Mouse (Mus musculus) limb, embryonic 15.5 days (tissue): ENCODE data around the gene Cd80. TPM values are rescaled to one million over a fixed set of nuclear protein-coding genes. Genes with fewer than 3 reads are reported as not detected.

Source experiments
- ATAC-seq: fragments of 200-750 bp; cut with Nextera tagmentation; 2 replicates; pipeline ENCODE4 v1.8.0; 2017; ENCODE audit warnings: low read depth, moderate TSS enrichment; ENCODE audit not compliant: insufficient number of reproducible peaks, low FRiP score, low TSS enrichment
- H3K27ac ChIP-seq: fragments of 300-500 bp; sonication (generic); 2 replicates; pipeline ENCODE4 v1.5.1; 2015; ENCODE audit warnings: moderate library complexity, mild to moderate bottlenecking, inconsistent platforms
- H3K27me3 ChIP-seq: fragments of 300-500 bp; sonication (generic); 2 replicates; pipeline ENCODE4 v1.6.1; 2015; ENCODE audit warnings: inconsistent platforms
- H3K36me3 ChIP-seq: fragments of 300-500 bp; sonication (generic); 2 replicates; pipeline ENCODE4 v1.6.1; 2015; ENCODE audit warnings: inconsistent platforms
- H3K4me1 ChIP-seq: fragments of 300-500 bp; sonication (generic); 2 replicates; pipeline ENCODE4 v1.6.1; 2015; ENCODE audit warnings: inconsistent platforms
- H3K4me2 ChIP-seq: fragments of 300-500 bp; sonication (generic); 2 replicates; pipeline ENCODE4 v1.6.1; 2015; ENCODE audit warnings: mild to moderate bottlenecking, inconsistent platforms
- H3K4me3 ChIP-seq: fragments of 300-500 bp; sonication (generic); 2 replicates; pipeline ENCODE4 v1.5.1; 2015; ENCODE audit warnings: mild to moderate bottlenecking, inconsistent platforms
- H3K9ac ChIP-seq: fragments of 300-500 bp; sonication (generic); 2 replicates; pipeline ENCODE4 v1.6.1; 2015; ENCODE audit warnings: inconsistent platforms
- H3K9me3 ChIP-seq: fragments of 300-500 bp; sonication (generic); 2 replicates; pipeline ENCODE4 v1.6.1; 2016; ENCODE audit warnings: inconsistent platforms
- WGBS: fragments of 180-500 bp; shearing (Covaris S2); methylation state at CpG from one replicate; pipeline ENCODE4 v1.1.7; 2015; 5-methylcytosine and 5-hydroxymethylcytosine counted together
- polyA plus RNA-seq: library from polyadenylated mRNA; unstranded; fragments of >200 nt; fragmentation: Nextera tagmentation; extraction: Ambion mirVana; gene quantifications from 2 replicates; pipeline ENCODE4 v1.2.1, GENCODE M21; 2015

Gene Cd80
- polyA plus RNA-seq, 1 experiment from 2014 or later, result 0.35 TPM

DNA sequence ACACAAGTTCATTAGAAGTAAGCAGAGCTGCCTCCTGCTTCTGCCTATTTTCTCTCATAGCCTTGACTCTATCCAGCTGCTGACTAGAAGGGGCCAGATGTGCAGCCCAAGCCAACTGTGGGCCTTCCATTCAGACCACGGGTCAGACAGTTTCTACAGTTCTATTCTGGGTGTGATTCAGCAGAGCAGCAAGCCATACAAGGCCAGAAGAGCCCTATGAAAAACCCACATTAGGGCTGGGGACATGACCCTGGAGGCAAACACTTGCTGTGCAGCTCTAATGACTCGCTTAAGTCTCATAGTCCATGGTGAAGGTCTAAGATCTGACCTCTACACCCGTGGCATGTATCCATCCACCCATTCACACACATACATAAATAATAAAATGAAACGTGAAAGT lies 10.7 kb downstream of the Cd80 start:
- H3K4me1 ChIP-seq, result no peaks in the 10 kb centered on the region

DNA sequence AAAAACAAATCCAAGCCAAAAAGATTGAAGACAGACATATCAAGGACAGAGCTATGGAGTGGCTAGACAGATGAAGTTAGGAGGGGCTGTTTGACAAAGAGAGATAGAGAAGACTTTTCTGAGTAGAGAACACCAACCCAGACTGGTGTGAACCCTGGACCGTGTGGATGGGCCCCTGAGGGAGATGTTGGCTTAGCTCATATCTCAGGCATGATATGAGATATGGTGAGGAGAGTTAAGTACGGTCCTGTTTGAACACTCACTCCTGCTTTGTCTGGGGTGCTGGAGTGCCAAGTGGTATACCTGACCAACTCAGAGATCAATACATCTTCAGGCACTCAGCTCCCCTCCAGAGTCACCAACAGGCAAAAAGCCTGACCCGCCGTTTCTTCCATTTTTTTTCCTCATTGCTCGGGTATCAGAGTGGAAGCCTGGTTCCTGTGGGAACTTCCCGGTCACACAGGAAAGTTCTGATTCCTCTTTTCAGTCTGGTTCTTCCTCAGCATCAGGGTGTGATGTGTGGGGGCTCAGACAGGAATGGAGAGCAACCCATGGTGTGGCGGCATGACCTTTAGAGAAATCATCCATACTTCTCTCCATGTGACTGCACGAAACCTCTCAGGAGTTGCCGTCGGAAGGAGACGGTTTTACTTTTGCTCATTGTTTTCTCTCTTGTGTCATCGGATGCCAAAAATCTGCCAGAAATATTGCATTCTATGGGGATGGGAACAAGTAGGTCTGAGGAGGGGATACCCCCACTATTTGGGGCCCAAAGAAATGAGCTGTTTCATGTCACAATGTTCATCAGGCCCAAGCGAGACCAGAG lies 11.9 kb downstream of the Cd80 start:
- Histone ChIP-seq H3K9ac (no peak overlapping the region), H3K9me3 (no peaks in the 10 kb centered on the region), H3K4me2 (no peak overlapping the region), H3K4me3 (no peak overlapping the region), H3K36me3 (no peaks in the 10 kb centered on the region), H3K27ac (no peak overlapping the region), H3K27me3 (no peaks in the 10 kb centered on the region), H3K4me1 (no peaks in the 10 kb centered on the region)
- no peak for ATAC-seq
- 83% methylated on average over 13 of the region's 13 CpGs for WGBS

More for the DNA sequence above, 10.7 kb downstream of the Cd80 start:
- H3K27ac ChIP-seq, result no peak overlapping the region
- H3K9ac ChIP-seq, result no peak overlapping the region
- no peak overlapping the region for H3K4me2 ChIP-seq
- no peaks in the 10 kb centered on the region for H3K36me3 ChIP-seq
- no peak for ATAC-seq
- 77% methylated on average over 4 of the region's 4 CpGs for WGBS
- no peaks in the 10 kb centered on the region for H3K27me3 ChIP-seq
- no peaks in the 10 kb centered on the region for H3K9me3 ChIP-seq
- H3K4me3 ChIP-seq, result no peak overlapping the region

DNA sequence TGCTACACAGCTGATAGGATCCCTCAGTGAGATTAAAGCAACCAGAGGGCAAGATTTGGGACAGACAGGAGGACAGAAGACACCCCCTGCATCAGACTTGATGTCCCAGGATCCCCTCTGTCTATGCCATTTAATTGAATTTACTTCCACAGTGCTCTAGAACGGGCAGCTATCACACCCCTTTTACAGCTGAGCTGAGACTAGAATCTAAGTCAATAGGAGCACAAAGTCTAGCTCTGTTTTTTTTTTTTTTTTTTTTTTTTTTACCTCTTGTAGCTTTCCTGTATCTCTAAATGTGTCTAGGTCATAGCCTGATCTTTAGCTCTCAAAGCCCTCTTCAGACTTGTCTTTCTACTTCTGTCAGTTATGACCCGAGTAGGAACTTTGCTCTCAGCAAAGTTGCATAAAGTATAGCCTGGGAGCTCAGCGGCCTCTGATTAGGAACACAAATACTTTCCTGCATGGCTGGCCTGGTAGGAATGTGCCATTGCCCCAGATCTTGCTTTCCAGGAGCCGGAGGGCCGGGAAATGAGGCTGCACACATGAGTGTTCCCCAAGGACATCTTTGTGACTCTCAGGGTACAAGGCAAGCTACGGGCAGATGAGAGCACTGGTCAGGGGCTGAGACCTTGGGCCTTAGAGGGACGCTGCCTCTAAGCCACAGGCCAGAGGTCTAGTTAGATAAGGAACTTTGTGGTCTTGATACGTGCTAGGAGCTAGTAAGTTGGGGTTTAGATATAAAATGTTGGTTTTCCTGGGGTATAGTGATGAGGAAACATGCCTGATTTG lies 12.8 kb downstream of the Cd80 start:
- no peak overlapping the region for H3K9ac ChIP-seq
- ATAC-seq, result no peak
- no peaks in the 10 kb centered on the region for H3K4me1 ChIP-seq
- no peaks in the 10 kb centered on the region for H3K36me3 ChIP-seq
- H3K4me3 ChIP-seq, result no peak overlapping the region
- H3K9me3 ChIP-seq, result no peaks in the 10 kb centered on the region
- H3K4me2 ChIP-seq, result no peak overlapping the region
- H3K27ac ChIP-seq, result no peak overlapping the region
- no peaks in the 10 kb centered on the region for H3K27me3 ChIP-seq
- 73% methylated on average over 8 of the region's 8 CpGs for WGBS

GRCm38 (mm10) chr16:38468706-38469018 lies 13.3 kb downstream of the Cd80 start:
- no peak overlapping the region for H3K9ac ChIP-seq
- H3K27ac ChIP-seq, result no peak overlapping the region
- no peaks in the 10 kb centered on the region for H3K4me1 ChIP-seq
- no peaks in the 10 kb centered on the region for H3K9me3 ChIP-seq
- no peak overlapping the region for H3K4me3 ChIP-seq
- 35% methylated on average over 3 of the region's 3 CpGs for WGBS
- no peak for ATAC-seq
- no peak overlapping the region for H3K4me2 ChIP-seq
- no peaks in the 10 kb centered on the region for H3K36me3 ChIP-seq
- H3K27me3 ChIP-seq, result no peaks in the 10 kb centered on the region

GRCm38 (mm10) chr16:38469437-38469836 lies 14.1 kb downstream of the Cd80 start:
- Histone ChIP-seq H3K27me3 (no peaks in the 10 kb centered on the region), H3K4me2 (no peak overlapping the region), H3K4me3 (no peak overlapping the region), H3K4me1 (no peaks in the 10 kb centered on the region), H3K9ac (no peak overlapping the region), H3K27ac (no peak overlapping the region), H3K9me3 (no peaks in the 10 kb centered on the region), H3K36me3 (no peaks in the 10 kb centered on the region)
- ATAC-seq, result no peak
- WGBS, result 73% methylated on average over 8 of the region's 8 CpGs

DNA sequence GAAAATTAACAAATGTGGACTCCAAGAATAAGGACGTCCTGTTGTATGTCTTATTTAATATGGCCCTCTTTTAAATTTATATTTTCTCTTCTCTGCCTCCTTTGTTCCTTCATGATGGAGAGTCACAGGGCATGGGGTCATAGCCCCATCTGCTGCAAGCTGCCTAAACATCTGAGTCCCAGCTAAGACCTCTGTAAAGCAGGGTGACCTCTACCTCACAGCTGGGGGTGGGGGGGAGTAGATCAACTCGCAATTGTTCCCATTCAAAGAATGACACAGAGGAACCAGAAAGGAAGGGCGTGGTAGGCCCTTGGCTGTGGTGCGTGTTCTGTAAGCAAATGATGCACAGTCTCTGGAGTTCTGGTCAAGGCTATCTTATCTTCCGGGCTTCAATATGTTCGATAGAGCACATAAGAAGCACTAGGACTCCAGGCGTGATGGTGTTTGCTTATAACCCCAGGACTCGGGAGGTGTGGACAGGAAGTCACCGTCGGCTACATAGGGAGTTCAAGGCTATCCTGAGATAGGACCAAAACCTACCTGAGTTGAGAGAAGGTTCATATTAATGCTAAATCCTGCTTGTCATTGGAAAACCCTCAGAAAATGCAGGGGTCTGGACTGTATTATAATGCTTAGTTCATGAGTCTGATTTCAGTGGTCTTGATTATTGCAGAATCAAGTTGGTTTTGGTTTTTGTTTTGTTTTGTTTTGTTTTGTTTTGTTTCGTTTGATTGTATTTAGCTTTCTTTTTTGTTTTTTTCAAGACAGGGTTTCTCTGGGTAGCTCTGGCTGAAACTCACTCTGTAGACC lies 16.5 kb downstream of the Cd80 start:
- no peak for ATAC-seq
- H3K4me2 ChIP-seq, result no peak overlapping the region
- 84% methylated on average over 11 of the region's 11 CpGs for WGBS
- no peak overlapping the region for H3K4me3 ChIP-seq
- peaks cover 7% of the 10 kb centered on the region for H3K4me1 ChIP-seq
- H3K9me3 ChIP-seq, result no peaks in the 10 kb centered on the region
- no peak overlapping the region for H3K27ac ChIP-seq
- no peaks in the 10 kb centered on the region for H3K27me3 ChIP-seq
- no peak overlapping the region for H3K9ac ChIP-seq
- no peaks in the 10 kb centered on the region for H3K36me3 ChIP-seq

DNA sequence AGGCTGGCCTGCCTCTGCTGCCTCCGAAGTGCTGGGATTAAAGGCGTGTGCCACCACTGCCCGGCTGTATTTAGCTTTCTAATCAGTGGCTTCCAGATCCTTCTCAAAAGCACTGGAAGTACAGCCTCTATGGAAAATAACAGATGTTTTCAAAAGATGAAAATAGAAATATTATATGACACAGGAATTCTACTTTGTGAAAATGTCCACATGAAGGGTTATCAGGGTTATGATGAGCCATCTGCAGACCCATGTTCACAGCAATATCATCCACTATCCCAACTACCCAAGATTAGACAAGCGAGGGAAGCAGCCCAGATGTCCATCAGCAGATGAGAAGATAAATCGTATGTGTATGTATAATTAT lies 17.1 kb downstream of the Cd80 start:
- Histone ChIP-seq H3K4me2 (no peak overlapping the region), H3K9ac (no peak overlapping the region), H3K9me3 (no peaks in the 10 kb centered on the region), H3K27me3 (no peaks in the 10 kb centered on the region), H3K4me1 (peaks cover 12% of the 10 kb centered on the region), H3K27ac (no peak overlapping the region), H3K36me3 (no peaks in the 10 kb centered on the region), H3K4me3 (no peak overlapping the region)
- no peak for ATAC-seq
- 87% methylated on average over 5 of the region's 5 CpGs for WGBS

DNA sequence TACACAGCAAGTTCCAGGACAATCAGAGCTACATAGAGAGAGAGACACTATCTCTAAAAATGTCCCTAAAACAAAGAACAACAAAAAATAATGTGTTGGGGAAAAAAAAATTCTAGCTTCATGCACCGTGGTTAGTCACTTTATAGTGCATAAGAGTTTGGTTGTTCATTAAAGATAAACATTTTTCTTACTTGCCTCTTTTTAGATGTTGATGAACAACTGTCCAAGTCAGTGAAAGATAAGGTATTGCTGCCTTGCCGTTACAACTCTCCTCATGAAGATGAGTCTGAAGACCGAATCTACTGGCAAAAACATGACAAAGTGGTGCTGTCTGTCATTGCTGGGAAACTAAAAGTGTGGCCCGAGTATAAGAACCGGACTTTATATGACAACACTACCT lies 18.3 kb downstream of the Cd80 start:
- Histone ChIP-seq H3K27ac (no peak overlapping the region), H3K9me3 (no peaks in the 10 kb centered on the region), H3K4me2 (no peak overlapping the region), H3K9ac (no peak overlapping the region), H3K4me3 (no peak overlapping the region), H3K4me1 (peaks cover 12% of the 10 kb centered on the region), H3K36me3 (no peaks in the 10 kb centered on the region), H3K27me3 (no peaks in the 10 kb centered on the region)
- 89% methylated on average over 5 of the region's 5 CpGs for WGBS
- ATAC-seq, result no peak

GRCm38 (mm10) chr16:38474677-38475286 lies 19.4 kb downstream of the Cd80 start:
- WGBS, result 90% methylated on average over 9 of the region's 9 CpGs
- Histone ChIP-seq H3K9me3 (no peaks in the 10 kb centered on the region), H3K36me3 (no peaks in the 10 kb centered on the region), H3K4me2 (no peak overlapping the region), H3K4me3 (no peak overlapping the region), H3K4me1 (peaks cover 12% of the 10 kb centered on the region), H3K27ac (no peak overlapping the region), H3K27me3 (no peaks in the 10 kb centered on the region), H3K9ac (no peak overlapping the region)
- no peak for ATAC-seq

GRCm38 (mm10) chr16:38475681-38476311 lies 20.4 kb downstream of the Cd80 start:
- ATAC-seq, result no peak
- Histone ChIP-seq H3K27me3 (0 out of 2 replicates have a peak, but pooled peaks cover 3% of the 10 kb centered on the region), H3K4me2 (peak overlapping the region; percentile 54; the same call in 1 of the 2 replicates), H3K27ac (no peak overlapping the region), H3K9me3 (no peaks in the 10 kb centered on the region), H3K9ac (no peak overlapping the region), H3K4me1 (peaks cover 12% of the 10 kb centered on the region), H3K36me3 (no peaks in the 10 kb centered on the region), H3K4me3 (peak overlapping the region; percentile 36)
- WGBS, result 51% methylated on average over 4 of the region's 4 CpGs
